Mouse (Mus musculus) heart, adult 2 months (tissue): Measurements from ENCODE around the gene Polg. TPM values are rescaled to one million over a fixed set of nuclear protein-coding genes. Genes with fewer than 3 reads are reported as not detected.

Source experiments
- DNase-seq, 2 experiments: peaks; one replicate each; pipeline ENCODE4 v3.0.0; 2021
- H3K27ac ChIP-seq: fragments of 200-600 bp; 2 replicates; pipeline ENCODE4 v1.8.1; 2022
- H3K27me3 ChIP-seq: fragments of 200-500 bp; 2 replicates; pipeline ENCODE4 v1.6.1; 2012; ENCODE audit warnings: mild to moderate bottlenecking, low read length, inconsistent platforms, mixed read lengths; ENCODE audit not compliant: control insufficient read depth, insufficient read depth
- H3K36me3 ChIP-seq: fragments of 200-500 bp; 2 replicates; pipeline ENCODE4 v1.6.1; 2012; ENCODE audit warnings: low read length, inconsistent platforms; ENCODE audit not compliant: control insufficient read depth, insufficient read depth
- H3K4me1 ChIP-seq: fragments of 200-500 bp; 2 replicates; pipeline ENCODE4 v1.6.1; 2011; ENCODE audit warnings: low read length; ENCODE audit not compliant: control insufficient read depth, insufficient read depth
- H3K4me3 ChIP-seq: fragments of 200-600 bp; 2 replicates; pipeline ENCODE4 v1.8.1; 2022
- H3K79me2 ChIP-seq: fragments of 200-500 bp; replicated peaks from 2 replicates; pipeline ENCODE4 v1.6.1; 2012; ENCODE audit warnings: mild to moderate bottlenecking, inconsistent platforms, low read length, moderate library complexity, mixed read lengths; ENCODE audit not compliant: control insufficient read depth, insufficient read depth
- H3K9ac ChIP-seq: fragments of 200-500 bp; 2 replicates; pipeline ENCODE4 v1.6.1; 2012; ENCODE audit warnings: low read depth, mild to moderate bottlenecking, control low read depth, inconsistent platforms, low read length, mixed read lengths
- CTCF ChIP-seq: fragments of 200-600 bp; IDR thresholded peaks from 2 replicates; pipeline ENCODE4 v1.8.1; 2022; ENCODE audit warnings: antibody characterized with exemption, mild to moderate bottlenecking, moderate library complexity
- EP300 ChIP-seq: fragments of 200-500 bp; IDR thresholded peaks from 2 replicates; pipeline ENCODE4 v1.6.1; 2011; ENCODE audit warnings: low read depth, low read length, control low read depth; ENCODE audit not compliant: insufficient read depth
- POLR2A ChIP-seq: fragments of 200-500 bp; IDR thresholded peaks from 2 replicates; pipeline ENCODE4 v1.6.1; 2011; ENCODE audit warnings: mild to moderate bottlenecking, low read depth, low read length, control low read depth; ENCODE audit not compliant: insufficient read depth
- WGBS: fragments of 180-500 bp; shearing (Covaris S2); methylation state at CpG from one replicate; pipeline ENCODE4 v1.1.7; 2018; 5-methylcytosine and 5-hydroxymethylcytosine counted together
- intact Hi-C: fragments of 180-260 bp; cut with DNase I; formaldehyde crosslinking; loops from one replicate; pipeline ENCODE4 v1.15.1; 2025
- polyA plus RNA-seq: library from polyadenylated mRNA; depleted of rRNA; stranded (reverse); fragments of >200 nt; gene quantifications from 2 replicates; pipeline ENCODE4 v1.2.3, GENCODE M21; 2012
- total RNA-seq, 2 experiments: library from RNA; stranded (reverse); gene quantifications; 2 replicates each; pipeline ENCODE4 v1.2.3; 2021

Gene Polg
- total and polyA plus RNA-seq, 3 experiments, result 40.5 to 66.5 (median 53.0) TPM

- H3K4me1 ChIP-seq, result no peaks in the 10 kb centered on the region
- DNase-seq, result no peak
- no peaks in the 10 kb centered on the region for H3K79me2 ChIP-seq
- H3K36me3 ChIP-seq, result no peaks in the 10 kb centered on the region
- H3K4me3 ChIP-seq, result no peak overlapping the region
- H3K27me3 ChIP-seq, result peaks cover 25% of the 10 kb centered on the region
- no peak overlapping the region for H3K27ac ChIP-seq
- no peak overlapping the region for H3K9ac ChIP-seq
- TF ChIP-seq POLR2A (no peak), CTCF (no peak), EP300 (no peak)
- WGBS, result 2% methylated on average over 66 of the region's 72 CpGs
- intact Hi-C loops, result no loop called here
Observed at GRCm38 (mm10) chr7:79499596-79500570, 33.7 kb upstream of the Polg start.

- WGBS, result 3% methylated on average over 35 of the region's 35 CpGs
- Histone ChIP-seq H3K27ac (no peak overlapping the region), H3K27me3 (peaks cover 19% of the 10 kb centered on the region), H3K36me3 (no peaks in the 10 kb centered on the region), H3K4me1 (no peaks in the 10 kb centered on the region), H3K9ac (no peak overlapping the region), H3K4me3 (no peak overlapping the region), H3K79me2 (no peaks in the 10 kb centered on the region)
- TF ChIP-seq CTCF (no peak), POLR2A (no peak), EP300 (no peak)
- intact Hi-C loops, result no loop called here
- DNase-seq, result peak in 1 of 2 experiments; percentile 62
Observed at GRCm38 (mm10) chr7:79498965-79499595, 32.9 kb upstream of the Polg start.

GRCm38 (mm10) chr7:79498356-79498755 lies 32.2 kb upstream of the Polg start:
- 13% methylated on average over 6 of the region's 6 CpGs for WGBS
- no peaks in the 10 kb centered on the region for H3K36me3 ChIP-seq

GRCm38 (mm10) chr7:79497701-79498115 lies 31.5 kb upstream of the Polg start:
- Histone ChIP-seq H3K4me1 (no peaks in the 10 kb centered on the region), H3K27me3 (peaks cover 16% of the 10 kb centered on the region), H3K4me3 (no peak overlapping the region), H3K9ac (no peak overlapping the region), H3K27ac (no peak overlapping the region), H3K36me3 (no peaks in the 10 kb centered on the region), H3K79me2 (no peaks in the 10 kb centered on the region)
- DNase-seq, result no peak
- WGBS, result 14% methylated on average over 20 of the region's 20 CpGs
- TF ChIP-seq POLR2A, result no peak
- no peak for TF ChIP-seq CTCF
- TF ChIP-seq EP300, result no peak
- intact Hi-C loops, result loop anchor here (2.0 kb wide), 1 partner anchor 37 kb away; no protein-coding TSS in a partner anchor

More at GRCm38 (mm10) chr7:79498356-79498755, 32.2 kb upstream of the Polg start:
- TF ChIP-seq EP300 (no peak), POLR2A (no peak), CTCF (no peak)
- intact Hi-C loops, result no loop called here
- H3K79me2 ChIP-seq, result no peaks in the 10 kb centered on the region
- H3K27ac ChIP-seq, result no peak overlapping the region
- H3K27me3 ChIP-seq, result peaks cover 16% of the 10 kb centered on the region
- no peak overlapping the region for H3K4me3 ChIP-seq
- no peak overlapping the region for H3K9ac ChIP-seq
- H3K4me1 ChIP-seq, result no peaks in the 10 kb centered on the region
- no peak for DNase-seq

- Histone ChIP-seq H3K4me1 (no peaks in the 10 kb centered on the region), H3K9ac (no peak overlapping the region), H3K27ac (no peak overlapping the region), H3K36me3 (no peaks in the 10 kb centered on the region), H3K79me2 (no peaks in the 10 kb centered on the region), H3K4me3 (no peak overlapping the region), H3K27me3 (peaks cover 15% of the 10 kb centered on the region)
- intact Hi-C loops, result loop anchor here (1.0 to 2.0 kb wide), 5 partner anchors 38 to 231 kb away; no protein-coding TSS in a partner anchor
- TF ChIP-seq CTCF (no peak), POLR2A (no peak), EP300 (no peak)
- WGBS, result 28% methylated on average over 9 of the region's 9 CpGs
- no peak for DNase-seq
Observed at GRCm38 (mm10) chr7:79496816-79497328, 30.7 kb upstream of the Polg start.
